Mouse (Mus musculus) myocyte (in vitro differentiated cells): Measurements from ENCODE around the gene Tmem176a. TPM values are rescaled to one million over a fixed set of nuclear protein-coding genes. Genes with fewer than 3 reads are reported as not detected.

Experiments
- H3K27me3 ChIP-seq: one replicate; pipeline ENCODE4 v1.6.1; 2011; ENCODE audit not compliant: control insufficient read depth, insufficient read depth, insufficient read length
- H3K36me3 ChIP-seq: one replicate; pipeline ENCODE4 v1.6.1; 2011; ENCODE audit not compliant: control insufficient read depth, insufficient read depth
- H3K4me2 ChIP-seq: one replicate; pipeline ENCODE4 v1.6.1; 2011; ENCODE audit warnings: low read depth, control low read depth
- H3K4me3 ChIP-seq: one replicate; pipeline ENCODE4 v1.5.1; 2011; ENCODE audit warnings: mild to moderate bottlenecking, control low read depth, moderate library complexity
- H3K79me2 ChIP-seq: one replicate; pipeline ENCODE4 v1.6.1; 2011; ENCODE audit not compliant: control insufficient read depth, insufficient read depth
- H3ac ChIP-seq: one replicate; pipeline ENCODE4 v1.6.1; 2011; ENCODE audit not compliant: control insufficient read depth, insufficient read length
- CEBPB ChIP-seq: IDR thresholded peaks from 2 replicates; pipeline ENCODE4 v1.6.1; 2011; ENCODE audit warnings: mild to moderate bottlenecking, moderate library complexity; ENCODE audit not compliant: poor library complexity, insufficient read depth, severe bottlenecking
- E2F4 ChIP-seq: IDR thresholded peaks from one replicate; pipeline ENCODE4 v1.6.1; 2011; ENCODE audit warnings: mild to moderate bottlenecking, control low read depth, moderate library complexity; ENCODE audit not compliant: insufficient read depth
- MAX ChIP-seq: IDR thresholded peaks from one replicate; pipeline ENCODE4 v1.6.1; 2011; ENCODE audit warnings: low read depth, mild to moderate bottlenecking, control low read depth
- MYOD1 ChIP-seq, 3 experiments: IDR thresholded peaks; one replicate each; pipeline ENCODE4 v1.6.1; 2011; ENCODE audit warnings: control low read depth in 2 of 3, low read depth in 2 of 3, mild to moderate bottlenecking in 2 of 3, moderate library complexity in 1 of 3; ENCODE audit not compliant: insufficient read length in 2 of 3, control insufficient read depth in 1 of 3
- MYOG ChIP-seq, 3 experiments: IDR thresholded peaks; one replicate each; pipeline ENCODE4 v1.6.1; 2011; ENCODE audit warnings: control low read depth in 2 of 3, low read depth in 2 of 3, mild to moderate bottlenecking in 2 of 3; ENCODE audit not compliant: insufficient read length in 2 of 3, control insufficient read depth in 1 of 3, insufficient read depth in 1 of 3
- POLR2A ChIP-seq: IDR thresholded peaks from one replicate; pipeline ENCODE4 v1.6.1; 2011; ENCODE audit warnings: low read depth, mild to moderate bottlenecking, control low read depth, moderate library complexity; ENCODE audit not compliant: insufficient read length
- POLR2AphosphoS2 ChIP-seq: IDR thresholded peaks from one replicate; pipeline ENCODE4 v1.6.1; 2011; ENCODE audit warnings: low read depth, control low read depth; ENCODE audit not compliant: insufficient read length
- REST ChIP-seq: IDR thresholded peaks from one replicate; pipeline ENCODE4 v1.6.1; 2011; ENCODE audit warnings: mild to moderate bottlenecking, control low read depth, moderate library complexity; ENCODE audit not compliant: insufficient read depth, insufficient read length
- SRF ChIP-seq: IDR thresholded peaks from one replicate; pipeline ENCODE4 v1.6.1; 2011; ENCODE audit warnings: low read depth; ENCODE audit not compliant: control insufficient read depth, insufficient read length
- TCF12 ChIP-seq: IDR thresholded peaks from one replicate; pipeline ENCODE4 v1.6.1; 2011; ENCODE audit warnings: mild to moderate bottlenecking, control low read depth; ENCODE audit not compliant: poor library complexity, insufficient read depth, severe bottlenecking
- TCF3 ChIP-seq: IDR thresholded peaks from one replicate; pipeline ENCODE4 v1.6.1; 2011; ENCODE audit warnings: low read depth, control low read depth; ENCODE audit not compliant: insufficient read length
- USF1 ChIP-seq: IDR thresholded peaks from one replicate; pipeline ENCODE4 v1.6.1; 2011; ENCODE audit warnings: low read depth, mild to moderate bottlenecking, control low read depth, moderate library complexity
- polyA plus RNA-seq: library from polyadenylated mRNA; unstranded; fragments of >200 nt; fragmentation: generic; extraction: Trizol; gene quantifications from one replicate; pipeline ENCODE4 v1.2.1, GENCODE M21; 2012; ENCODE audit warnings: missing spikeins

Gene Tmem176a
- polyA plus RNA-seq, 1 experiment = 3.0 TPM

DNA sequence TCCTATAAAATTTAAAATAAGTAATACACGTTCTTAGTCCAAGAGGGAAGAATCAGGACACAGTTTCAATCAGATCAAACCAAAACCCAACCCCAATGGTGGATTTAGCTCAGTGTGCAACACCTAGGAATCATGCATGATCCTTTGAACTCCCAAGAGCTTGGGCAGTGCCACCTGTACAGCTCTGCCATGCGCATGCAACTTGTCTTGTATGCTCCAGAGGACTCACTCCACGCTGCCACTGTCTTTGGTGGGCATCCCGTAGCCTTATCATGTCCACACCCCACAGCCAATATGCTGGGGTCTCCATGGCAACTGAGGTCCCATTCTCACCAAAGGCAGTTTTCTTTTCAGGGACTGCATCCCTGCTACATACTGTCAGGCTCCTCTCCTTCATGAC is 26.4 kb downstream of the Tmem176a start:
- H3K36me3 ChIP-seq = no peaks in the 10 kb centered on the region
- H3K79me2 ChIP-seq = no peaks in the 10 kb centered on the region
- H3K27me3 ChIP-seq = no peaks in the 10 kb centered on the region
- no peak overlapping the region for H3K4me2 ChIP-seq
- no peak overlapping the region for H3K4me3 ChIP-seq
- TF ChIP-seq MAX (no peak), MYOG (IDR thresholded peaks at IDR 0.05; ENCODE audit: control insufficient read depth in 1 of 3, insufficient read depth in 1 of 3, insufficient read length in 2 of 3, low read depth in 2 of 3) (no peak), REST (no peak), SRF (no peak), POLR2A (no peak), MYOD1 (IDR thresholded peaks at IDR 0.05; ENCODE audit: control insufficient read depth in 1 of 3, insufficient read length in 2 of 3, low read depth in 2 of 3) (no peak), E2F4 (no peak), POLR2AphosphoS2 (no peak), USF1 (no peak), TCF3 (no peak), CEBPB (no peak), TCF12 (no peak)
- H3ac ChIP-seq = no peak overlapping the region

- Histone ChIP-seq H3K4me3 (no peak overlapping the region), H3K27me3 (no peaks in the 10 kb centered on the region), H3K79me2 (no peaks in the 10 kb centered on the region), H3K36me3 (no peaks in the 10 kb centered on the region), H3K4me2 (no peak overlapping the region), H3ac (no peak overlapping the region)
- TF ChIP-seq MAX = no peak
- TF ChIP-seq MYOD1 (IDR thresholded peaks at IDR 0.05; ENCODE audit: control insufficient read depth in 1 of 3, insufficient read length in 2 of 3, low read depth in 2 of 3) = no peak
- no peak for TF ChIP-seq SRF
- TF ChIP-seq POLR2AphosphoS2 = no peak
- TF ChIP-seq E2F4 = no peak
- TF ChIP-seq TCF3 = no peak
- no peak for TF ChIP-seq TCF12
- TF ChIP-seq USF1 = no peak
- no peak for TF ChIP-seq MYOG (IDR thresholded peaks at IDR 0.05; ENCODE audit: control insufficient read depth in 1 of 3, insufficient read depth in 1 of 3, insufficient read length in 2 of 3, low read depth in 2 of 3)
- TF ChIP-seq CEBPB = no peak
- TF ChIP-seq POLR2A = no peak
- TF ChIP-seq REST = no peak
Observed at GRCm38 (mm10) chr6:48869774-48870173, 29.1 kb downstream of the Tmem176a start.

DNA sequence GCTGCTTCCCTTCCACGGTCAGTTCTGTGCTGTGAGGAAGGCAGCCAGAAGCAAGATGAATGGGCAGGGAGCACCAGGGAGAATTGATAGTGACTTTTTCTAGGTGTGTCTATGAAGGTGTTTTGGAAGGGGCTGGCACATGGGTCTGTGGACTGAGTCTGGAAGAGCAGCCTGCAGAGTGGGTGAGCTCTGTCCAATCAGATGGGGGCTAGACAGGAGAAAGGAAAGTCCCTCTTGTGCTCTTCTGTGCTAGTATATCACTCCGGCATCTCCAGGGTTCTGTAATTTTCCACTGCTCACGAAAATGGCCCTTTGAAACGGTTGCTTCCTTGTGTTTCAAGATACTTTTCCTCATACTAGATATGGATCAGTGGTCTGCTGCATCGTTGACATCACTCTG is 31.9 kb downstream of the Tmem176a start, which contains the start of gene Aoc1:
Gene Aoc1 (plus strand): TSS at position 301 of the 400 bp plus-strand sequence.
- H3K79me2 ChIP-seq = no peaks in the 10 kb centered on the region
- H3K36me3 ChIP-seq = no peaks in the 10 kb centered on the region
- TF ChIP-seq POLR2A = no peak
- no peak for TF ChIP-seq USF1
- TF ChIP-seq E2F4 = no peak
- TF ChIP-seq SRF = no peak
- no peak for TF ChIP-seq TCF12
- no peak for TF ChIP-seq MYOG (IDR thresholded peaks at IDR 0.05; ENCODE audit: control insufficient read depth in 1 of 3, insufficient read depth in 1 of 3, insufficient read length in 2 of 3, low read depth in 2 of 3)
- no peak within 1 kb of the TSS for H3K4me3 ChIP-seq
- H3K4me2 ChIP-seq = no peak within 1 kb of the TSS
- no peaks in the 10 kb centered on the region for H3K27me3 ChIP-seq
- H3ac ChIP-seq = no peak within 1 kb of the TSS

DNA sequence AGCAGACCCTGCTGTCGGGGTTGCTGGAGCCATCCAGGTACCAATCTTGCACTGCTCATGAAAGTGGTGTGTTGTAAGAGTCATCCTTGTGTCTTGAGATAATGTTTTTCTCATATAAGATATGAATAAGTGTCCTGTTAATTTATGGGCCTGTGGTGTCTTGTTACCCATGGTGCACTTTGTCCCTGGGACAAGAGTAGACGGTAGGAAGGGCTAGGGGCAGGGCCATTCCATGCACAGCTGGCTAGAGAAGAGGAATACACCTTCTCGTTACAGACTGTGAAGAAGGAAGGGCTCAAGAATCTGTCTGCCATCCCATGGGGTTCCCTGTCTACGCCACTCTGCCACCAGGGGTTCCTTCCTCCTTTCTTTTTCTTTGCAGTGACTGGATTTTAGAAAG is 33.9 kb downstream of the Tmem176a start:
- H3ac ChIP-seq = no peak overlapping the region
- H3K27me3 ChIP-seq = no peaks in the 10 kb centered on the region
- H3K4me3 ChIP-seq = no peak overlapping the region
- no peaks in the 10 kb centered on the region for H3K79me2 ChIP-seq
- no peak for TF ChIP-seq CEBPB
- TF ChIP-seq E2F4 = no peak
- no peak for TF ChIP-seq MYOD1 (IDR thresholded peaks at IDR 0.05; ENCODE audit: control insufficient read depth in 1 of 3, insufficient read length in 2 of 3, low read depth in 2 of 3)
- TF ChIP-seq USF1 = no peak
- TF ChIP-seq TCF12 = no peak
- TF ChIP-seq POLR2AphosphoS2 = no peak
- TF ChIP-seq SRF = no peak
- TF ChIP-seq MYOG (IDR thresholded peaks at IDR 0.05; ENCODE audit: control insufficient read depth in 1 of 3, insufficient read depth in 1 of 3, insufficient read length in 2 of 3, low read depth in 2 of 3) = no peak
- TF ChIP-seq POLR2A = no peak
- TF ChIP-seq REST = no peak
- no peak for TF ChIP-seq MAX
- TF ChIP-seq TCF3 = no peak
- H3K36me3 ChIP-seq = no peaks in the 10 kb centered on the region
- no peak overlapping the region for H3K4me2 ChIP-seq

DNA sequence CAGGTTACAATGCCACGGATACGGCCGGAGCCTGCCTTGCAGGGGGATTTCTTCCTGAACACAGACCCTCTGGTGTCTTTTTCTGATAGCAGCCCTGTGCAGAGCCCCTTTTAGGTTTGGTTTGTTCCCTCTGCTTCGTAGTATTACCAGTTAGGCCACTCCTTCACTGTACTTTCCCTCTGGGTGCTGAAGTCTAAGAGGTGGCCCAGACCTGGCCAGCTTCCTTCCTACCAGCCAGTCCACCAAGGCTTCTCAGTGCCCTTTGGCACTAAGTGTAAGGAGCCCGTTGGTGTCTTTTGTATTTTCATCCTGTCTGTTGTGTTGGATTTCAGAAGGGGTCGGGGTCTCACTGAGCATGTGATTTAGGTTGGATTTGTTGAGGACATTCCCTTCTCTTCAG is 34.8 kb downstream of the Tmem176a start:
- no peak for TF ChIP-seq E2F4
- no peak for TF ChIP-seq MAX
- no peak for TF ChIP-seq TCF12
- no peak for TF ChIP-seq REST
- TF ChIP-seq POLR2AphosphoS2 = no peak
- TF ChIP-seq MYOD1 (IDR thresholded peaks at IDR 0.05; ENCODE audit: control insufficient read depth in 1 of 3, insufficient read length in 2 of 3, low read depth in 2 of 3) = no peak
- Histone ChIP-seq H3K79me2 (no peaks in the 10 kb centered on the region), H3K36me3 (no peaks in the 10 kb centered on the region), H3ac (no peak overlapping the region), H3K4me2 (no peak overlapping the region), H3K27me3 (no peaks in the 10 kb centered on the region), H3K4me3 (no peak overlapping the region)
